Mouse (Mus musculus): ENCODE data around the gene Vmn2r81. TPM values are rescaled to one million over a fixed set of nuclear protein-coding genes. Genes with fewer than 3 reads are reported as not detected.
"Not testable (repeated sequence)": the region's sequence is repeated elsewhere in the genome, so short reads cannot be mapped to it uniquely, and the experiment has no call there.

Vmn2r81 gene
- polyA plus RNA-seq (2015; fragmentation: Nextera tagmentation; extraction: Ambion mirVana): not detected in 2 replicates

DNA sequence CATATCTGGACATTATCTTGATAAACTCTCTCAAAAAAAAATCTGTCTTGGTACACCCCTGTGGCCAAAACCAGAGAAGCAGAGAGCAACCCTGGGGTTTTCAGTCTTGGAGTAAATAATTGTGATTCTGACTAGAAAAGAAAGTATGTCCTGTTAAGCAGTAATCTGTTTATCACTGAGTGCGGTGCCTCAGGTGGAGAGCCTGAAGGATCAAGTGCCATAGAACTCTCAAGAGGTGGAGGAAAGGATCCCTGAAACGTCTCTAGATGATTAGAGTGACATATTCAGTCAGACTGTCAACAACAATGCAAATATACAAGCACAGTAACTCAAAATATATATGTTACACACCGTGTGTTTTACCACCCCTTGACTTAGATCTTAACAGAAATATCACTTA lies at the start of gene Vmn2r81:
Gene Vmn2r81, plus strand, starts transcription at position 301 of the 400 bp plus-strand sequence.
- 72% methylated on average over 3 of the region's 3 CpGs for WGBS
- not testable (repeated sequence) for H3K27ac ChIP-seq (replicated peaks); H3K4me3 ChIP-seq (replicated peaks); H3K9me3 ChIP-seq (replicated peaks); H3K27me3 ChIP-seq; H3K4me2 ChIP-seq (replicated peaks); H3K36me3 ChIP-seq; H3K4me1 ChIP-seq; H3K9ac ChIP-seq; ATAC-seq (ENCODE audit: insufficient number of reproducible peaks, low FRiP score, low TSS enrichment, low read depth)

DNA sequence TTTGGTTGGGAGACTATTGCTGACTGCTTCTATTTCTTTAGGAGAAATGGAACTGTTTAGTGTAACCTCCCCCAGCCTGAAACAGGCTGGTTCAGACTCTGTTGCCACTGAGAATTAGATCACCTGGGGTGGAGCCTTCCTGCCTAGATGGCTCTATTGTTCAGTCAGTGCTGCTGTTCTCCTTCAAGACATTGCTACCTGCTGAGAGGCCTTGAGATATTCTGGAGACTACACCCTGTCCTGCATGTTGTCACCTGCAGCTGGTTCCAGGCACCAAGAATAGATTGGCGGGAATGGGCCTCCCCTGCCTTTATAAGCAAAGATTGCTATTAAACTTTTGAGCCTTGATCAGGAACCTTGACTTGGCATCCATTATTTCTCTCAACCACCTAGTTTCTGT lies 47.5 kb upstream of the Vmn2r81 start:
- not testable (repeated sequence) for H3K27ac ChIP-seq (replicated peaks); H3K9me3 ChIP-seq (replicated peaks); ATAC-seq (ENCODE audit: insufficient number of reproducible peaks, low FRiP score, low TSS enrichment, low read depth); H3K4me1 ChIP-seq; H3K27me3 ChIP-seq; H3K4me2 ChIP-seq (replicated peaks); H3K4me3 ChIP-seq (replicated peaks); H3K36me3 ChIP-seq; H3K9ac ChIP-seq
- 78% methylated on average over 1 of the region's 1 CpGs for WGBS

DNA sequence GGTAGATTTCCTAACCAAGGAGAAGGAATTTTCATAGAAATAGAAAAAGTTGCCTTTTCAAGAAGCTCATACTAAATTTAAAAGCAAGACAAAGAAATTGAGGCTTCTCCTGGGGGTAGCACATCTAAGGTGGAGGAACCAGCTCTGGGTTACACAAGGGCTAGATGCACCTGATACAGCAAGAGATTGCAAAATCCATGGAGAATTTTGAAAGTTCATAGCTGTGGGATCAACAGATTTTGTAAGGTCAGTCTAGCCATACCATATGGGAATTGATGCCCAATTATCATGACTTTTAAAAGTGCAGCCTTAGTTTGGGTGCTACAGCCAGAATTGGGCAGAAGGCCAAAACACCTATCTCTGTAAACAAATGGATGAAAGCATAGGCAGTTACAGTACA lies 27.1 kb upstream of the Vmn2r81 start:
- H3K4me2 ChIP-seq (replicated peaks): no peak overlapping the region
- no peak for ATAC-seq (ENCODE audit: insufficient number of reproducible peaks, low FRiP score, low TSS enrichment, low read depth)

GRCm38 (mm10) chr10:79221606-79222005 lies 25.9 kb upstream of the Vmn2r81 start:
- Histone ChIP-seq H3K27ac (replicated peaks) (no peak overlapping the region), H3K9ac (no peak overlapping the region), H3K4me2 (replicated peaks) (no peak overlapping the region), H3K9me3 (replicated peaks) (no peaks in the 10 kb centered on the region), H3K27me3 (no peaks in the 10 kb centered on the region), H3K36me3 (no peaks in the 10 kb centered on the region), H3K4me3 (replicated peaks) (no peak overlapping the region), H3K4me1 (no peaks in the 10 kb centered on the region)
- no peak for ATAC-seq (ENCODE audit: insufficient number of reproducible peaks, low FRiP score, low TSS enrichment, low read depth)

More for the DNA sequence above, 27.1 kb upstream of the Vmn2r81 start:
- H3K9me3 ChIP-seq (replicated peaks): no peaks in the 10 kb centered on the region
- H3K27ac ChIP-seq (replicated peaks): no peak overlapping the region
- no peak overlapping the region for H3K9ac ChIP-seq
- no peak overlapping the region for H3K4me3 ChIP-seq (replicated peaks)
- no peaks in the 10 kb centered on the region for H3K36me3 ChIP-seq
- no peaks in the 10 kb centered on the region for H3K4me1 ChIP-seq
- H3K27me3 ChIP-seq: no peaks in the 10 kb centered on the region

GRCm38 (mm10) chr10:79222214-79222613 lies 25.3 kb upstream of the Vmn2r81 start:
- WGBS: 60% methylated on average over 7 of the region's 7 CpGs

GRCm38 (mm10) chr10:79322033-79322736 lies 74.7 kb downstream of the Vmn2r81 start:
- 6% methylated on average over 16 of the region's 16 CpGs for WGBS
- H3K9me3 ChIP-seq (replicated peaks); H3K9ac ChIP-seq; H3K36me3 ChIP-seq; H3K4me1 ChIP-seq; ATAC-seq (ENCODE audit: insufficient number of reproducible peaks, low FRiP score, low TSS enrichment, low read depth); H3K27ac ChIP-seq (replicated peaks); H3K27me3 ChIP-seq: not testable (repeated sequence)
- H3K4me2 ChIP-seq (replicated peaks): peak overlapping the region; percentile 40
- H3K4me3 ChIP-seq (replicated peaks): peak overlapping the region; percentile 37

More at GRCm38 (mm10) chr10:79222214-79222613, 25.3 kb upstream of the Vmn2r81 start:
- H3K27me3 ChIP-seq: no peaks in the 10 kb centered on the region
- no peak overlapping the region for H3K4me3 ChIP-seq (replicated peaks)
- no peaks in the 10 kb centered on the region for H3K4me1 ChIP-seq
- no peak overlapping the region for H3K4me2 ChIP-seq (replicated peaks)
- no peaks in the 10 kb centered on the region for H3K9me3 ChIP-seq (replicated peaks)
- no peak overlapping the region for H3K9ac ChIP-seq
- no peak overlapping the region for H3K27ac ChIP-seq (replicated peaks)
- ATAC-seq (ENCODE audit: insufficient number of reproducible peaks, low FRiP score, low TSS enrichment, low read depth): no peak
- no peaks in the 10 kb centered on the region for H3K36me3 ChIP-seq

DNA sequence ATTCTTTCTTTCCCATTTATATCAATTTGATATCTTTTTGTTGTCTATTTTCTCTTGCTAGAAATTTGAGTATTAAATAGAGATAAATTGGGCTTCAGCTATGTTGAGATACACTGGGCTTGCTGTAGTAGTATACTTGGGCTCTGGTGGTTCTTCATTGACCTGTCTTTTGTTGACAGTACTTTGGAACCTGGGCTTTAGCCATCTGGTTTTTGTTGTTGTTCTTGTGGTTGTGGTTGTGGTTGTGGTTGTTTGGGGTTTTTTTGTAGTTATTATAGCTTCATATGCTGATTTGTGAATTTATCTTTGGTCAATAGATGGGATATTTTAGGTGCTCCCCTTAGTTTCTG lies 75.2 kb downstream of the Vmn2r81 start:
- no peaks in the 10 kb centered on the region for H3K9me3 ChIP-seq (replicated peaks)
- no peak overlapping the region for H3K27ac ChIP-seq (replicated peaks)
- H3K4me1 ChIP-seq: no peaks in the 10 kb centered on the region
- no peaks in the 10 kb centered on the region for H3K27me3 ChIP-seq
- no peaks in the 10 kb centered on the region for H3K36me3 ChIP-seq
- no peak overlapping the region for H3K4me3 ChIP-seq (replicated peaks)
- ATAC-seq (ENCODE audit: insufficient number of reproducible peaks, low FRiP score, low TSS enrichment, low read depth): no peak
- no peak overlapping the region for H3K4me2 ChIP-seq (replicated peaks)
- no peak overlapping the region for H3K9ac ChIP-seq

Other genes starting within 250 kb of the Vmn2r81 start
- 0.11 TPM in 1 of 2 replicates, not detected in the other for gene Olfr1351, start 235.2 kb upstream of the Vmn2r81 start, polyA plus RNA-seq (2015; fragmentation: Nextera tagmentation; extraction: Ambion mirVana)
- 0.23 TPM in 1 of 2 replicates, not detected in the other for gene Olfr57, start 219.0 kb upstream of the Vmn2r81 start, polyA plus RNA-seq (2015; fragmentation: Nextera tagmentation; extraction: Ambion mirVana)
- gene 2610008E11Rik, start 150.1 kb upstream of the Vmn2r81 start, polyA plus RNA-seq (2015; fragmentation: Nextera tagmentation; extraction: Ambion mirVana): 31.3 and 31.9 TPM in 2 replicates
- not detected in 2 replicates for gene Vmn2r80, start 98.9 kb upstream of the Vmn2r81 start, polyA plus RNA-seq (2015; fragmentation: Nextera tagmentation; extraction: Ambion mirVana)
- gene Vmn2r82, start 108.8 kb downstream of the Vmn2r81 start, polyA plus RNA-seq (2015; fragmentation: Nextera tagmentation; extraction: Ambion mirVana): not detected in 2 replicates
- gene Vmn2r83, start 221.0 kb downstream of the Vmn2r81 start, polyA plus RNA-seq (2015; fragmentation: Nextera tagmentation; extraction: Ambion mirVana): not detected in 2 replicates

Data from embryonic facial prominence, embryonic 15.5 days (tissue).